Mouse (Mus musculus) thymus, postnatal 14 days (tissue): ENCODE data around the gene 2610507B11Rik.

Source experiments
- DNase-seq: peaks from one replicate; pipeline ENCODE4 v3.0.0; 2021

The 2610507B11Rik gene

GRCm38 (mm10) chr11:78289146-78289763 lies 27.7 kb downstream of the 2610507B11Rik start:
- DNase-seq: no peak

- DNase-seq: no peak
These were observed 29.1 kb downstream of the 2610507B11Rik start, which contains the start of gene BC030499 for GRCm38 (mm10) chr11:78290654-78291053. BC030499 (plus strand) TSS chr11:78290841.

- no peak for DNase-seq
These were observed 33.0 kb downstream of the 2610507B11Rik start for GRCm38 (mm10) chr11:78294585-78294984.

- DNase-seq: no peak
These were observed 39.4 kb downstream of the 2610507B11Rik start for GRCm38 (mm10) chr11:78300917-78301316.

- peak; percentile 92 for DNase-seq
These were observed 40.0 kb downstream of the 2610507B11Rik start, which contains the start of gene Spag5 for GRCm38 (mm10) chr11:78301357-78302084. Spag5 (plus strand) TSS chr11:78301529.

GRCm38 (mm10) chr11:78305272-78305671 lies 43.7 kb downstream of the 2610507B11Rik start:
- no peak for DNase-seq

GRCm38 (mm10) chr11:78310861-78311511 lies 49.4 kb downstream of the 2610507B11Rik start:
- DNase-seq: no peak

- DNase-seq: no peak
These were observed 52.1 kb downstream of the 2610507B11Rik start for GRCm38 (mm10) chr11:78313662-78314061.

GRCm38 (mm10) chr11:78318411-78318810 lies 56.9 kb downstream of the 2610507B11Rik start:
- DNase-seq: no peak

GRCm38 (mm10) chr11:78322076-78322831 lies 60.7 kb downstream of the 2610507B11Rik start:
- DNase-seq: no peak

- DNase-seq: peak; percentile 76
These were observed 61.3 kb downstream of the 2610507B11Rik start, which contains the start of gene Aldoc for GRCm38 (mm10) chr11:78322860-78323259. Aldoc (plus strand) TSS chr11:78322968.

GRCm38 (mm10) chr11:78324000-78324785 lies 62.6 kb downstream of the 2610507B11Rik start:
- DNase-seq: no peak

- DNase-seq: no peak
These were observed 63.4 kb downstream of the 2610507B11Rik start for GRCm38 (mm10) chr11:78324965-78325364.

GRCm38 (mm10) chr11:78327215-78327614 lies 65.7 kb downstream of the 2610507B11Rik start:
- DNase-seq: no peak

- DNase-seq: peak; percentile 95
These were observed 66.3 kb downstream of the 2610507B11Rik start, which contains the start of gene Pigs for GRCm38 (mm10) chr11:78327634-78328511. Pigs (plus strand) TSS chr11:78328415.

- DNase-seq: no peak
These were observed 67.0 kb downstream of the 2610507B11Rik start for GRCm38 (mm10) chr11:78328512-78329056.

GRCm38 (mm10) chr11:78332676-78333075 lies 71.1 kb downstream of the 2610507B11Rik start:
- DNase-seq: no peak

- no peak for DNase-seq
These were observed 72.4 kb downstream of the 2610507B11Rik start for GRCm38 (mm10) chr11:78333992-78334391.

- DNase-seq: no peak
These were observed 75.5 kb downstream of the 2610507B11Rik start for GRCm38 (mm10) chr11:78337040-78337439.
